Mouse (Mus musculus): ENCODE data around the gene Tmem245. TPM values are rescaled to one million over a fixed set of nuclear protein-coding genes. Genes with fewer than 3 reads are reported as not detected.
A peak's percentile ranks its signal among the peaks of the same experiment; 100 is the strongest.

Gene Tmem245
- polyA plus RNA-seq, 1 experiment from 2014 or later = 17.3 TPM

- 20% methylated on average over 6 of the region's 6 CpGs for WGBS
These were observed 10.1 kb downstream of the Tmem245 start for GRCm38 (mm10) chr4:56937136-56937535.

GRCm38 (mm10) chr4:56935327-56935726 is 11.9 kb downstream of the Tmem245 start:
- Histone ChIP-seq H3K4me3 (ENCODE audit: low read length) (no peak overlapping the region), H3K27ac (ENCODE audit: low read length) (no peak overlapping the region), H3K36me3 (ENCODE audit: control insufficient read depth, insufficient read depth) (peaks cover 20% of the 10 kb centered on the region; the same call in 1 of the 2 replicates), H3K9me3 (replicated peaks; ENCODE audit: control insufficient read depth, low read length) (no peaks in the 10 kb centered on the region), H3K4me2 (ENCODE audit: low read depth, low read length) (no peak overlapping the region), H3K9ac (ENCODE audit: low read length) (no peak overlapping the region), H3K4me1 (ENCODE audit: control insufficient read depth, insufficient read depth, low read length) (peaks cover 50% of the 10 kb centered on the region), H3K27me3 (ENCODE audit: control insufficient read depth, insufficient read depth, low read length) (no peaks in the 10 kb centered on the region)
- WGBS = no CpG with 5 or more reads among the region's 1 CpGs
- ATAC-seq (replicated peaks; ENCODE audit: extremely low read depth, insufficient read depth, low FRiP score) = no peak

More at GRCm38 (mm10) chr4:56937136-56937535, 10.1 kb downstream of the Tmem245 start:
- Histone ChIP-seq H3K4me3 (ENCODE audit: low read length) (no peak overlapping the region), H3K27me3 (ENCODE audit: control insufficient read depth, insufficient read depth, low read length) (no peaks in the 10 kb centered on the region), H3K27ac (ENCODE audit: low read length) (peak overlapping the region; percentile 60), H3K9me3 (replicated peaks; ENCODE audit: control insufficient read depth, low read length) (no peaks in the 10 kb centered on the region), H3K4me2 (ENCODE audit: low read depth, low read length) (no peak overlapping the region), H3K9ac (ENCODE audit: low read length) (no peak overlapping the region), H3K36me3 (ENCODE audit: control insufficient read depth, insufficient read depth) (peaks cover 20% of the 10 kb centered on the region; the same call in 1 of the 2 replicates), H3K4me1 (ENCODE audit: control insufficient read depth, insufficient read depth, low read length) (peaks cover 42% of the 10 kb centered on the region)
- peak; percentile 56; the same call in 1 of the 2 replicates for ATAC-seq (replicated peaks; ENCODE audit: extremely low read depth, insufficient read depth, low FRiP score)

GRCm38 (mm10) chr4:56933154-56933553 is 14.1 kb downstream of the Tmem245 start:
- peaks cover 56% of the 10 kb centered on the region for H3K4me1 ChIP-seq (ENCODE audit: control insufficient read depth, insufficient read depth, low read length)

GRCm38 (mm10) chr4:56932096-56932495 is 15.1 kb downstream of the Tmem245 start:
- WGBS = 21% methylated on average over 7 of the region's 7 CpGs
- Histone ChIP-seq H3K4me3 (ENCODE audit: low read length) (no peak overlapping the region), H3K27ac (ENCODE audit: low read length) (peak overlapping the region; percentile 81), H3K4me2 (ENCODE audit: low read depth, low read length) (peak overlapping the region; percentile 19; the same call in 1 of the 2 replicates), H3K9ac (ENCODE audit: low read length) (peak overlapping the region; percentile 48; the same call in 1 of the 2 replicates), H3K4me1 (ENCODE audit: control insufficient read depth, insufficient read depth, low read length) (peaks cover 56% of the 10 kb centered on the region), H3K36me3 (ENCODE audit: control insufficient read depth, insufficient read depth) (peaks cover 23% of the 10 kb centered on the region; the same call in 1 of the 2 replicates), H3K27me3 (ENCODE audit: control insufficient read depth, insufficient read depth, low read length) (no peaks in the 10 kb centered on the region), H3K9me3 (replicated peaks; ENCODE audit: control insufficient read depth, low read length) (no peaks in the 10 kb centered on the region)
- ATAC-seq (replicated peaks; ENCODE audit: extremely low read depth, insufficient read depth, low FRiP score) = peak; percentile 85

More at GRCm38 (mm10) chr4:56933154-56933553, 14.1 kb downstream of the Tmem245 start:
- no peak overlapping the region for H3K9ac ChIP-seq (ENCODE audit: low read length)
- ATAC-seq (replicated peaks; ENCODE audit: extremely low read depth, insufficient read depth, low FRiP score) = no peak
- H3K36me3 ChIP-seq (ENCODE audit: control insufficient read depth, insufficient read depth) = peaks cover 23% of the 10 kb centered on the region; the same call in 1 of the 2 replicates
- no peaks in the 10 kb centered on the region for H3K9me3 ChIP-seq (replicated peaks; ENCODE audit: control insufficient read depth, low read length)
- no peaks in the 10 kb centered on the region for H3K27me3 ChIP-seq (ENCODE audit: control insufficient read depth, insufficient read depth, low read length)
- 81% methylated on average over 4 of the region's 4 CpGs for WGBS
- H3K4me2 ChIP-seq (ENCODE audit: low read depth, low read length) = no peak overlapping the region
- H3K4me3 ChIP-seq (ENCODE audit: low read length) = no peak overlapping the region
- H3K27ac ChIP-seq (ENCODE audit: low read length) = no peak overlapping the region

- Histone ChIP-seq H3K9ac (ENCODE audit: low read length) (no peak overlapping the region), H3K27ac (ENCODE audit: low read length) (peak overlapping the region; percentile 66), H3K4me3 (ENCODE audit: low read length) (no peak overlapping the region), H3K4me1 (ENCODE audit: control insufficient read depth, insufficient read depth, low read length) (peaks cover 47% of the 10 kb centered on the region), H3K27me3 (ENCODE audit: control insufficient read depth, insufficient read depth, low read length) (no peaks in the 10 kb centered on the region), H3K9me3 (replicated peaks; ENCODE audit: control insufficient read depth, low read length) (no peaks in the 10 kb centered on the region), H3K36me3 (ENCODE audit: control insufficient read depth, insufficient read depth) (peaks cover 23% of the 10 kb centered on the region), H3K4me2 (ENCODE audit: low read depth, low read length) (no peak overlapping the region)
- 44% methylated on average over 4 of the region's 4 CpGs for WGBS
- peak; percentile 38; the same call in 1 of the 2 replicates for ATAC-seq (replicated peaks; ENCODE audit: extremely low read depth, insufficient read depth, low FRiP score)
These were observed 16.9 kb downstream of the Tmem245 start for GRCm38 (mm10) chr4:56930312-56930711.

GRCm38 (mm10) chr4:56926971-56927370 is 20.3 kb downstream of the Tmem245 start:
- 81% methylated on average over 4 of the region's 4 CpGs for WGBS
- peaks cover 33% of the 10 kb centered on the region for H3K36me3 ChIP-seq (ENCODE audit: control insufficient read depth, insufficient read depth)

GRCm38 (mm10) chr4:56922229-56922628 is 25.0 kb downstream of the Tmem245 start:
- H3K4me2 ChIP-seq (ENCODE audit: low read depth, low read length) = no peak overlapping the region
- H3K4me1 ChIP-seq (ENCODE audit: control insufficient read depth, insufficient read depth, low read length) = no peaks in the 10 kb centered on the region
- 89% methylated on average over 11 of the region's 11 CpGs for WGBS
- no peaks in the 10 kb centered on the region for H3K27me3 ChIP-seq (ENCODE audit: control insufficient read depth, insufficient read depth, low read length)
- no peak for ATAC-seq (replicated peaks; ENCODE audit: extremely low read depth, insufficient read depth, low FRiP score)
- no peak overlapping the region for H3K4me3 ChIP-seq (ENCODE audit: low read length)
- no peak overlapping the region for H3K27ac ChIP-seq (ENCODE audit: low read length)
- H3K36me3 ChIP-seq (ENCODE audit: control insufficient read depth, insufficient read depth) = peaks cover 39% of the 10 kb centered on the region
- no peak overlapping the region for H3K9ac ChIP-seq (ENCODE audit: low read length)
- no peaks in the 10 kb centered on the region for H3K9me3 ChIP-seq (replicated peaks; ENCODE audit: control insufficient read depth, low read length)

More at GRCm38 (mm10) chr4:56926971-56927370, 20.3 kb downstream of the Tmem245 start:
- Histone ChIP-seq H3K27ac (ENCODE audit: low read length) (no peak overlapping the region), H3K9me3 (replicated peaks; ENCODE audit: control insufficient read depth, low read length) (no peaks in the 10 kb centered on the region), H3K9ac (ENCODE audit: low read length) (no peak overlapping the region), H3K27me3 (ENCODE audit: control insufficient read depth, insufficient read depth, low read length) (no peaks in the 10 kb centered on the region), H3K4me2 (ENCODE audit: low read depth, low read length) (no peak overlapping the region), H3K4me1 (ENCODE audit: control insufficient read depth, insufficient read depth, low read length) (peaks cover 40% of the 10 kb centered on the region), H3K4me3 (ENCODE audit: low read length) (no peak overlapping the region)
- no peak for ATAC-seq (replicated peaks; ENCODE audit: extremely low read depth, insufficient read depth, low FRiP score)

- Histone ChIP-seq H3K9me3 (replicated peaks; ENCODE audit: control insufficient read depth, low read length) (no peaks in the 10 kb centered on the region), H3K9ac (ENCODE audit: low read length) (no peak overlapping the region), H3K4me2 (ENCODE audit: low read depth, low read length) (no peak overlapping the region), H3K27me3 (ENCODE audit: control insufficient read depth, insufficient read depth, low read length) (no peaks in the 10 kb centered on the region), H3K4me3 (ENCODE audit: low read length) (no peak overlapping the region), H3K4me1 (ENCODE audit: control insufficient read depth, insufficient read depth, low read length) (no peaks in the 10 kb centered on the region), H3K36me3 (ENCODE audit: control insufficient read depth, insufficient read depth) (peaks cover 28% of the 10 kb centered on the region), H3K27ac (ENCODE audit: low read length) (no peak overlapping the region)
- 88% methylated on average over 15 of the region's 15 CpGs for WGBS
- ATAC-seq (replicated peaks; ENCODE audit: extremely low read depth, insufficient read depth, low FRiP score) = no peak
These were observed 31.4 kb downstream of the Tmem245 start for GRCm38 (mm10) chr4:56915732-56916325.

- no peaks in the 10 kb centered on the region for H3K4me1 ChIP-seq (ENCODE audit: control insufficient read depth, insufficient read depth, low read length)
- no peak overlapping the region for H3K9ac ChIP-seq (ENCODE audit: low read length)
- no peaks in the 10 kb centered on the region for H3K27me3 ChIP-seq (ENCODE audit: control insufficient read depth, insufficient read depth, low read length)
- no peak overlapping the region for H3K4me3 ChIP-seq (ENCODE audit: low read length)
- no peak overlapping the region for H3K27ac ChIP-seq (ENCODE audit: low read length)
- ATAC-seq (replicated peaks; ENCODE audit: extremely low read depth, insufficient read depth, low FRiP score) = no peak
- no peak overlapping the region for H3K4me2 ChIP-seq (ENCODE audit: low read depth, low read length)
- no peaks in the 10 kb centered on the region for H3K9me3 ChIP-seq (replicated peaks; ENCODE audit: control insufficient read depth, low read length)
- WGBS = 85% methylated on average over 1 of the region's 1 CpGs
- H3K36me3 ChIP-seq (ENCODE audit: control insufficient read depth, insufficient read depth) = peaks cover 35% of the 10 kb centered on the region
These were observed 32.5 kb downstream of the Tmem245 start for GRCm38 (mm10) chr4:56914761-56915160.
